Mouse (Mus musculus) thymus, postnatal 0 days (tissue): Measurements from ENCODE around the gene Srrd. TPM values are rescaled to one million over a fixed set of nuclear protein-coding genes. Genes with fewer than 3 reads are reported as not detected.
A peak's percentile ranks its signal among the peaks of the same experiment; 100 is the strongest.
"Not testable (repeated sequence)": the region's sequence is repeated elsewhere in the genome, so short reads cannot be mapped to it uniquely, and the experiment has no call there.

Experiments used
- DNase-seq: peaks from one replicate; pipeline ENCODE4 v3.0.0-alpha.2; 2015; ENCODE audit warnings: low spot score
- polyA plus RNA-seq: library from polyadenylated mRNA; unstranded; fragments of >200 nt; fragmentation: Nextera tagmentation; extraction: Ambion mirVana; gene quantifications from 2 replicates; pipeline ENCODE4 v1.2.1, GENCODE M21; 2015

Srrd gene
- polyA plus RNA-seq, 1 experiment from 2014 or later: 30.2 TPM

DNA sequence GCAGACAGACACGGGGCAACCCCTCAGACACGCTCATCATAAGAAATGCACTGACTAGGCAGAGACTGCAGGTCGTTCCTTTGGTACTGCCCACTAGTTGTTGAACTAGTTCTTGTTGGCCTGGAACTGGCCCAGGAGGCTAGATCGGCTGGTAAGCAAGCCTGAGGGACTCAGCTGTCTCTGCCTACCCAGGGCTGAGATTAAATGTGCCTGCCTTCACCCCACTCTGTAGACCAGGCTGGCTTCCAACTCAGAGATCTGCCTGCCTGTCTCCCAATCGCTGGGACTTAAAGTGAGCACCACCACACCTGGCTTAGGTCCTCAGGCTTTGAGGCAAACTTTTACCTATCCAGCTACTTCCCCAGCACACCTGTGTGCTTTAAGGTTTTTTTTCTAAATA lies 22.5 kb downstream of the Srrd start:
- no peak for DNase-seq

DNA sequence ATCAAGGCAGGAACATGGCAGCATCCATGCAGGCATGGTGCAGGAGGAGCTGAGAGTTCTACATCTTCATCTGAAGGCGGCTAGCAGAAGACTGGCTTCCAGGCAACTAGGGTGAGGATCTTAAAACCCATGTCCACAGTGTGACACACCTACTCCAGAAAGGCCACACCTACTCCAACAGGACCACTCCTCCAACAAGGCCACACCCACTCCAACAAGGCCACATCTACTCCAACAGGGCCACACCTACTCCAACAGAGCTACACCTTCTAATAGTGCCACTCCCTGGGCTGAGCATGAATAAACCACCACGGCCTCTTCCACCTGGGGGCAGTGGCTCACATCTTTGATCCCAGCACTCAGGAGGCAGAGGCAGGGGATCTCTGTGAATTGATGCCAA lies 23.5 kb downstream of the Srrd start:
- DNase-seq: not testable (repeated sequence)

DNA sequence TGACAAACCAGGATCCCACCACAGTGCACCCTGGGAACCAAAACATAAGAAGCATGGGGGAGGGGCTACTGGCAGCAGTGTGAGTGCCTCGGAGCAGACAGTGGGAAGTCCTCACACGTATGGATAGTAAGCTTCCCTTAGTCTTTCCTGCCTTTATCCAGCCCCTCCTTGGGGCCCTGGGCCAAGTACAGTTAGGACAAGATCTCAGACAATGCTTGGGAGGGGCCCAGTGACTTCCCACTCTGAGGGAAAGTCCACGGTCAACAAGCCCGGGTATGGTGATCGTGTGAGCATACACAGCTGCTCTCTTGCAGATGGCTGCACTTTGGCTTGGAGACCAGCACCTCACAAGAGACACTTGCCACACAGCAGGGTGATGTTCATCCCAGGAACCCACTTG lies 25.5 kb downstream of the Srrd start:
- no peak for DNase-seq

DNA sequence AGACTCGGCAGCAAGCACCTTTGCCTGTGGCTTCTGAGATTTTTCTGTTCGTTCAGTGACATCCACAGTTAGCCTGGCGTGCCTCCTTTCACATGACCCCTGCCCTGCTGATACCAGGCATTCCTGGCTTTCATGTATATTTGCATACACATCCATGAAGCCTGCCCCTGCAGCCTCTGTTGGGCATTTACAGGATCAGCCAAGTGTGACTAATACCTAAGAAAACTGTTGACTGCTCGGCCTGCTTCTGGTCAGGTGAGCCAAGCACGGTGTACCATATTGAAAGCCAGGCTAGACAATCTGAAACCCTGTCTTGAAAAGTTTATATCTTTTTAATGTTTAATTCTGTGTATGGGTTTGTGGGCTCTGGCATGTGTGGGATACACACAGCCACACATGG lies 26.4 kb downstream of the Srrd start:
- no peak for DNase-seq

DNA sequence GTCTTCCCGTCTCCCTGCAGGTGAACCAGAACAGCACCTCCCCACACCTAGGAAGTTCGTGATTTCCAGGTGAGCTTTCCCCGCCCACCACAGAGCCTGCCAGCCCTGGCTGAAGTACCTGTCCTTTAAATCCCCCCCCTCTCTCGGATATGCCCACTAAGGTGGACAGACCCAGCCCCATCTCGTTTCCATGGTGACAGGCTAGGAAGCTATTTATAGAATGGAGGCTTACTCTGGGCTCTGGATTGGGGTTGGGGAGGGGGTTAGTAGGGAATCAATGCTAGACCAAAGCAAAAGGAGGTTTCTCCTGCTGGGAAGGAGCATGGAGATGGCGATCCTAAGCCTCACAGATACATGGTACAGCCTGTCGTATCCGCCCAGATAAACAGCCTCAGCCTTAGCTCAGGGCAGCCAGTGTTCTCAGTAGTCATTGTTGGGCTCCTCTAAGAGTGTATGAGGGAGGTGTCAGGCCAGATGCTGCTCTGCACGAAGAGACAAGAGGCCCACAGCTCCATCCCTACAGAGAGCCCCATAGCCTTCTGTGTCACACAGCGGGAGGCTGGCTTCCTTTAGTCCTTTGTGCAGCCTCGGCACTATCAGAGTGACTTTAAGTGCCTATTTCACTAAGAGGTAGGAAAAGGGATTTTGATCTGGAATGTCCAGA lies 29.5 kb downstream of the Srrd start:
- no peak for DNase-seq

DNA sequence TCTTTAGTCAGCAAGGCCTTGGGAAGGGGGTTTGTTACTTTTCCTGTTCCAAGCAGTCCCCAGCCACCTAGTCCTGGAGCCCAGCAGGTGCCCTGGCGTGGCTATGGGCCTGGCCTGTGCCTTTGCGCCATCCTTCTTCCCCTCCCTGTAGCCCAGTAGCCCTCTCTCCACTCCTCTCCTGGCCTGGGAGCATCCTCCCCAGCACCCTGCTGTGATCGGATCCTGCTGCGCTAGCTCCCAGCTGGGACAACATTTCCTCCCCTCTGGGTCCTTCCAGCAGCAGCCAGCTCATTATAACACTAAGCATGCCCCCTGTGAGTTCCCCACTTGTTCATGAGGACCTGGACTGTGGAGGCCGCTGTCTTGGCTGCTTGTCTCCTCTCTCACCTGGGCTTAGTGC lies 37.0 kb downstream of the Srrd start:
- DNase-seq: no peak

DNA sequence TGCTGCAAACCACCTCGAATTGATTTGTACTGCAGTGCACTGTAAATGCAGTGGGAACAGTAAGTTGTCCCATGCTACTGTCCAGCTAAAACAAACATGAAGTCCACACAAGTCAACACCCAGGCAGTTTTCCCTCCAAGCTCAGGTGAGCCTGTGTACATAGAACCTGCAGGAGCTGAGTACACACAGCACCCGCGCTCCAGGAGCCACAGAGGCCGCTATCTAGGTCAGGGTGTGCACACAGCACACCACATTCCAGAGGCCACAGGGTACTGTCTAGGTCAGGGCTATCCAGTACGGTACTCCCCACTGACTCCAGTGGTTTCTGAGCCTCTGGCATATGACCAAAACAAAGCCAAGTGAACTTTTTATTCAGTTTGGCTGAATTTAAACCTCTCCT lies 40.5 kb downstream of the Srrd start:
- DNase-seq: no peak

DNA sequence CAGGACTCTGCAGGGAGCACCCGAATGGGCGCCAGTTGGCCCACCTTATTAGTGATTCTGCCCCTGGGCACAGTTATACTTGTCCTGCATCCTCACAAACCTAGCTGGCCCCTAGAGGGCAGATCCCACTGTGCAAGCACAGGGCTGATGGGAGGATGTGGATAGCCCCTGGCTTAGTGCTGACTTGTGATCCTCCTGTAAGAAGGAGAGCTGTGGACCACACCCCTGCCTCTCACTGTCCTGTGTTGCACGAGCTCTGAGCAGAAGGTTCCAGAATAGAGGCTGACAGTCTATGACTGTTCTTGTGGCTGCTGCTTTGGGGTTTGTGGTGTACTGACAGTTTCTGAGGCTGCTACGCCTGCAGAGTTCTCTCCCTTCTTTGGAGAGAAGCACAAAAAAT lies 41.1 kb downstream of the Srrd start:
- DNase-seq: peak; percentile 40

DNA sequence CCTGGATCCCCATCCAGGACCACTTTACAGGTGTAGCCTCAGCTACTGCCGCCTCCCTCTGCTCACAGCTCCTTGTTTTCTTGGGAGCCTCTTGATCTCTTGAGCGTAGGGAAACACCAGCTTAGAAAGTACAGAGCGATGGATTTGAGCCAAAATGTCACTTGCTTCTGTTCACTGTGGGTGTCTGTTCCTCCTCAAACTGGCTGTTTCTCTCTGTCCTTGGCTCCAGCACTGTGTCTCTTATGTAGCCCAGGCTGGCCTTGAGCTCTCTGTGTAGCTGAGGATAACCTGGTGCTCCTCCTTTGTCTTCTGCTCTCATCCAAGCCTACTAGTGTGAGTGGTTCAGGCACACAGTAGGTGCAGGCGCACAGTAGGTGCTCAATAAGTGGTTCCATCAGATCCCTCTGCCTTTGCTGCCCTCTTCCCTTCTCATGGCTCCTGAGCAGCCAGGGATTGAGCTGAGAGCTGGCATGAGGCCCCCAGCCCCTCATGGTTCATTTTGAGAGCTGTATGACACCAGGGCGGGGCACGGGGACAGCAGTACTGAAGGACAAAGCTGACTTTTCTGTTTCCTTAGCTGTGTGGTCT lies 42.0 kb downstream of the Srrd start:
- no peak for DNase-seq

DNA sequence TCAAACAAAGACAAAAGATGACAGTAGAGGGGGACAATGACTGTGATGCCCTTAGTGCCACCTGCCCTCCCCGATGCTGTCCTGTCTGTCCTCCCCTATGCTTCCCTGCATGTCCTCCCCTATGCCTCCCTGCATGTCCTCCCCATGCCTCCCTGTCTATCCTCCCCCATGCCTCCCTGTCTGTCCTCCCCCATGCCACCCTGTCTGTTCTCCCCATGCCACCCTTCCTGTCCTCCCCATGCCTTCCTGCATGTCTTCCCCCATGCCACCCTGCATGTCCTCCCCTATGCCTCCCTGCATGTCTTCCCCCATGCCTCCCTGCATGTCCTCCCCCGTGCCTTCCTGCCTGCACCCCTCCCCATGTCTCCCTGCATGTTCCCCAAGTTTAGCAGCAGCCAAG lies 42.7 kb downstream of the Srrd start:
- DNase-seq: no peak

DNA sequence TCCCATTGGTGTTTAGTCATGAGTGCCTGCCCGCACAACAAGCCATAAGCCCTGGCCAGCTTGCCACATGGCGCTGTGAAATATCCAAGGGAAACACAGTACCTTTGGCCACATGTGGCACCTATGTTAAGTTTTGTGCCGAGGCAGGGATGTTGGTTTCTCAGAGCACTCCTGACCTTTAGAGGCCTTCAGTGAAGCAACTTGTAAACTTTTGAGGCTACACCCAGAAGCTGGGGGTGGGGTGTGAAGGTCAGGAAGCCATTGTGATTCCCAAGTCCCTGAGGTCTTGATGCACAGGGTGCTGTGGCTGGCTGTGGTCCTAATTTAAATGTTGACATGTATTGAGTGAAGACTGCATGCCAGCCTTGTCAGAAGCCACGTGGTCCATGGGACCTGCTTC lies 43.4 kb downstream of the Srrd start:
- no peak for DNase-seq

DNA sequence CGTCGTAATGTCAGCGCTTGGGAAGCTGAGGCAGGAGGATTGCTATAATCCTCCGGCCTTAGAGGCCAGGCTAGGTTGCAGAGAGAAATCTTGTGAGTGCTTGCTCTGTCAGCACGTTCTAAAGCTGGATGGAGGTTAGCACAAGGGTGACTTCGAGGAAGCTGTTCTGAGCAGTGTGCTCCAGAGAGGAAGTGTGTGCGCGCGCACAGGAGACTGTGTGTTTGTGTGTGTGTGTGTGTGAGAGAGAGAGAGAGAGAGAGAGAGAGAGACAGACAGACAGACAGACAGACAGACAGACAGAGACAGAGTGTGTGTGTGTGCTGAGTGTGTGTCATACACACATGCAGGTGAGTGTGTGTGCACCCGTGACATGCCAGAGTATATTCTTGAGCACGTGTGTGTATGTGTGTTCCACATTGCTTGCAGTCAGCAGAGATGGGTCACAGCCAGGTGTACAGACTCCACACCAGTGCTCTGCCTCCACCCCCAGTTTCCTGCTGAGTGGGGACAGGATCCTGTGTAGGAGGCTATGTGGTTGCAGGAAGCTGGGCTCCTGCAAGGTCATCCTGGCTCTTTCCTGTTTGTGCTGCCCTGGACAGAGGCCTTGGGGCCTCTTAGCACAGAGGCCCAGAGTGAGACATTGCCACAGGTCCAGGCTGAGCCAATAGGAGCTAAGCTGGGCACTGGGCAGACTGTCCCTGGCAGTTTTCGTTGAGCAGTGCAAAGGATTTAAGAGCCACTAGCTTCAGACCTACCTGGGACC lies 44.4 kb downstream of the Srrd start:
- peak; percentile 73 for DNase-seq

DNA sequence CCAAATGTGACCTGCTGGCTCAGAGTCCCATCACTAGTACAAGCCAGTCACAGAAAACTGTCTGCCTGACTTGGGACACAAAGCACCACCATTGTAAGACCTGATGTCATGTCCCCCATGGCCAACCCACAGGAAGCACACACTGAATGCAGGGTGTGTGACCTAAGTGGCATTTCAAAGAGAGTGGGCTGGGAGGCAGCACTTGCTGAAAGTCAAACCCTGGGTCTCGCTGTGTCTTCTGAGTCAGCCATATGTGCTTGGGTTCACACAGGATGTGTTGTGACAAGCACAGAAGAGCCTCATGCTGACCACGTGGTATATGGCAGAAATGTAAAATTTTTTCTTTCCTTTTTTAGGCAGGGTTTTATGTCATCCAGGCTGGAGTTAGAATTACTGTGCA lies 45.6 kb downstream of the Srrd start:
- peak; percentile 72 for DNase-seq

DNA sequence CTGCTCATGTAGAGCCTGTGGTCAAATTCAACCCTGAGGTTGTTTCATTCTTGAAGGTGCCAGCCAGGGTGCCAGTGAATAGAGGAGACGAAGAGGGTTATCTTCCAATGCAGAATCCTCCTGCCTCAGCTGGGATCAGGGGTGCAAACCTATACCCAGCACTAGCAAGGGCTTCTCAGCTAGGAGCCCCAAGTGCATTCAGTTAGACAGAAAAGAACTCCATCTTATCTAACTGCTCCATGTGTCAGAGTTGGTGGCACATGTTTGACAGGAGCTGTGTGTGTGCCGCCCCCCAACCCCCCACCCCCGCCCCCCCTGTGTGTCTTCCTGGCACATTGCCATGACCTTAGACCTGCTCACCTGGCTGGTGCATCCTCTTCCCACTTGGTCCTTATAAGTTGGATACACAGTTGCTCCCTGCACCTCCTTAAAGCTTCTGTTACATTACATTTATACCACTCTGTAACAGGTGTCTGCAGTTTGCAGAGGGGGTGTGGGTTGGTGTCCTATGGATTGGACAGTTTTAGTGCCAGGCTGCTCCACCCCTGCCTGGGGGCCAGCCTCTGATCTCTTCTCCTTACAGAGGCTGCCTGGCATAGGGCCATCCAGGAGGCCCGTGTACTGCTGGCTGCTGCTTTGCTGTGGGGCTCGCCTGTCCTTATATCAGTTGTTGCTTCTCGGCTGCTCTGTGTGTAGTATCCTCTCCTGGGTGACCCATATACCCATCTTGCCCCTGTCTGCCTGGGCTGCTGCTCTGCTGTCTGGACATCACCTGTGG lies 46.2 kb downstream of the Srrd start:
- no peak for DNase-seq

DNA sequence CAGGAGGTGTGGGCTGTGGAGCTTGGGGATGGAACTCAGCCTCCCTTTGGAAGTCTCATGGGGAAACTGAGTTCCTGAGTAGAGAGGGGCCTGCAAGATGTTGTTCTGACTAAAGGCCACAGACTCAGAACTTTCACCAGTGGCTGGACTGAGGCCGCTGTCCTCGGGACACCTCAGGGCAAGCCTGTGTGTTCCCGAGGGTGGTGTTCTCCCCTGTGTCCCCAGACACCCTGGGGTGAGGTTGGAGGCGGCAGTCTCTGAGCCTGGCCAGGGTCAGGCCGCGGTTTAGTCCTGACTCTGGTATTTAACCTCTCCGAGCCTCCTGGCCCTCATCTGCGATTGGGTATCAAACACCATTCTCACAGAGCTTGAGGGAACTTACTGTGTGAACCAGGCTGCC lies 47.3 kb downstream of the Srrd start:
- DNase-seq: no peak

DNA sequence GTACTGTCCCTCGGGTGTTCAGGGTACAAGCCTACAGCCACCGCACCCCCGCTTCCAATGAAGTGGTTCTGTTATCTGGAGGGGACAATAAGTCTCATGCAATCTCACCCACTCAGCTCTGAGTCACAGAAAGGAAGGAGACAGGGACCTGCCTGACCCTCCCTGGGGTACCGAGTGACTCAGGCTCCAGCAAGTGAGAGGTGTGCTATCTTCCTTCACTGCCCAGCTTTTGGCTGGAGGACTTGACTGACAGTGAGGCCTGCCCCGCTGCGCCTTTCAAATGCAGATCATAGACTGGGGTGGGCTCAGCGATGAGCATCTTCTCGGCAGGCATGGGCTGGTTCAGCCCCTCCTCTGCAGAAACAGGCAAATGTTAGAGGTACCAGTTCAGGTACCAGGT lies 47.7 kb downstream of the Srrd start:
- no peak for DNase-seq

DNA sequence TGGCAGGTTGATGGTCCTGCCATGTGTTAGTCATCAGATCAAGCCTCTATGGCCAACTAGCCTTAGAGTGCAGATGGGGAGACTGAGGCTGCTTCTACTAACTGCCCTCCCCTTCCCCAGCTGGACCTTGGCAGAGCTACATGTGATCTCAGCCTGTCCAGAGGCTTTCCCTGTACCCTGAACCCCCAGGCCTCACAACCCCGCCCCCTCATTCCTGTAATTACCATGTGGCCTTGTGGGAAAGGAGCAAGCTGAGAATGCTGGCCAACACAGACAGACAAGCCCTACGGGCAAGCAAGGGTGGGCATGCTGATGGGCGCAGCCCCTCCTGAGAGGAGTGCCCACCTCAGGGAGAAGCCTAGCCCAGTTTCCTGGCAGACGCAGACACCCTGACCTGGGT lies 48.1 kb downstream of the Srrd start:
- DNase-seq: no peak

DNA sequence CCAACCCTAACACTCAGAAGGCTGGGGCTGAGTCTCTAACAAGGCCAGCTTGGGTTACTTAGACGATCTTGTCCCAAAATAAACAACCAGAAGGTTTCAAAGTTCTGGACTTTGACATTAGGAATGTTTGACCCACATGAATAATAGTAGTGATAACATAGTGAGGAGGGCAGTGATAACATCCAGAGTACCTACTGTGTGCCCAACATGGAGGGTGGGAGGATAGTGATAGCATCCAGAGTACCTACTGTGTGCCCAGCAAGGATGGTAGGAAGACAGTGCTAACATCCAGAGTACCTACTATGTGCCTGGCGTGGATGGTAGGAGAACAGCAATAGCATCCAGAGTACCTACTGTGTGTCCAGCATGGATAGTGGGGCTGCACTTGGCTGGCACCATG lies 49.0 kb downstream of the Srrd start:
- no peak for DNase-seq

DNA sequence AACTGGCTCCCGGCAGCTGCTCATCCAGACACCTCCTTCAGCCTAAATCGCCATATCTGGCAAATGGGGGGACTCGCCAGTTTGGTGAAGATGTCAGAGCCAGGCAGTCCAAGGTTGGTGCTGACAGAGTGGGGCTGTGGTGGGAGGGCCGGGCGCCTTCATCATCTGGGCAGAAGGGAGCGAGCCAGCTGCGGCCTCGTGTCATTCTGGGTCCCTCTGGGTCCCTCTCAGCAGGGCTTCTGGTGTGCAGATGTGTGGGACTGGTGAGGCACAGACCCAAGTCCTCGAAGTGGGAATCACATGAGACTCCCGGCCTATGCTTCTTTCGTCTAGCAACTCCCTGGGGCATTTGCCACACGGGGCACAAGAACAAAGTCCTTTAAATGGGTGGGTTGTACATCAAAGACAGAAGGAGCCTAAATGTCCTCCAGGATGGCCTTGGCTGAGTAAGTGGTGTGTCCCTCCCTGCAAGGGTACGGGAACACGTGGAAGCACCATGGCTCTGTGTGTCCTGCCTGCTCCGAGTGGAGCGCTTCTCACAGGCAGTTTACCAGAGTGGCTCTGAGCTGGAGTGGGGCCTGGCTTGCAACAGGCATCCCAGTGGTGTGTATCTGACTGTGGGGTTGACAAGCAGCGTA lies 50.4 kb downstream of the Srrd start:
- DNase-seq: no peak

DNA sequence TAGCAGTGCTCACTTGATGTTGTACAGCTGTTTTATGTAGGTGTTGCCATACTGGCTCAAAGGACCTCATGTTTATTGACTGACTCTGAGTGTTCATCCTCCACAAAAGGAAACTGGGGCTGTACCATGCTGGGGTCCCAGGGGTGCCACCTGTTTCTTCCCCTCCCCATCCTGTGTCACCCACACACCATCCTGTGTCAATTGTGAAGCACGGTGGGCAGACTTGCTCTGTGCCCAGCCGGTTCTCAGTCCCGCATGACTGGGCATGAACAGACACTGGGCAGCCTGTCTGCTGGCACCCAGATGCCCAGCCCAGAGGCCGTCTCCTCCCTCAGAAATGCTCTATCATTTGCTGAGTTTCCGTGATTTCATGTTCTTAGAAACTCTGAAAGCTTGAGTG lies 51.0 kb downstream of the Srrd start:
- peak; percentile 52 for DNase-seq

DNA sequence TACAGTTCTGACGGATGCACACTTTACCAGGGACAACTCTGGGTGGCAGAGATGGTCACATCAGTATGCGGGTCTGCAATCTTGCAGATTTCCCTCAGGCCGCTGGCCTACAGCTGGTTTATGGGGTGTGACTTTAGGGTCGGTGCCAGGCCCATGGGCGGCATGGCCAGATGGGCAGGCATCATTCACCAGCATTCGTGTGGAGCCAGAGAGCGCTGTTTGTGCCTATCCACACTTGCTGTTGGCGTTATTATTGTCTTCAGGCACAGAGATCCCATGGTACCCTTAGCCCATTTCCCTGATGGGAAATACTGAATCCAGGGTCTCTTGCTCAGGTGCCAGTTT lies 52.3 kb downstream of the Srrd start:
- no peak for DNase-seq
